Mouse (Mus musculus): Measurements from ENCODE around the gene Odf4. TPM values are rescaled to one million over a fixed set of nuclear protein-coding genes. Genes with fewer than 3 reads are reported as not detected.
"Not testable (repeated sequence)": the region's sequence is repeated elsewhere in the genome, so short reads cannot be mapped to it uniquely, and the experiment has no call there.

Odf4 gene
- polyA plus RNA-seq, 1 experiment from 2014 or later = not detected

GRCm38 (mm10) chr11:68966554-68966953 is 39.7 kb upstream of the Odf4 start:
- Histone ChIP-seq H3K9me3 (replicated peaks; ENCODE audit: control insufficient read depth, low read length) (no peaks in the 10 kb centered on the region), H3K36me3 (ENCODE audit: control insufficient read depth, insufficient read depth) (no peaks in the 10 kb centered on the region), H3K4me1 (ENCODE audit: control insufficient read depth, low read depth, low read length) (peaks cover 13% of the 10 kb centered on the region), H3K9ac (ENCODE audit: low read depth, low read length) (no peak overlapping the region), H3K27ac (ENCODE audit: low read length) (no peak overlapping the region), H3K27me3 (ENCODE audit: control insufficient read depth, insufficient read depth, low read depth, low read length) (no peaks in the 10 kb centered on the region), H3K4me3 (ENCODE audit: low read depth, low read length) (no peak overlapping the region), H3K4me2 (ENCODE audit: low read depth, low read length) (no peak overlapping the region)
- ATAC-seq (ENCODE audit: low read depth) = no peak
- 43% methylated on average over 1 of the region's 1 CpGs for WGBS (ENCODE audit: insufficient replicate concordance)

- Histone ChIP-seq H3K9ac (ENCODE audit: low read depth, low read length) (no peak overlapping the region), H3K27ac (ENCODE audit: low read length) (no peak overlapping the region), H3K27me3 (ENCODE audit: control insufficient read depth, insufficient read depth, low read depth, low read length) (no peaks in the 10 kb centered on the region), H3K4me1 (ENCODE audit: control insufficient read depth, low read depth, low read length) (peaks cover 13% of the 10 kb centered on the region), H3K9me3 (replicated peaks; ENCODE audit: control insufficient read depth, low read length) (no peaks in the 10 kb centered on the region), H3K36me3 (ENCODE audit: control insufficient read depth, insufficient read depth) (no peaks in the 10 kb centered on the region), H3K4me2 (ENCODE audit: low read depth, low read length) (no peak overlapping the region), H3K4me3 (ENCODE audit: low read depth, low read length) (no peak overlapping the region)
- no peak for ATAC-seq (ENCODE audit: low read depth)
- WGBS (ENCODE audit: insufficient replicate concordance) = 20% methylated on average over 3 of the region's 3 CpGs
Measured at GRCm38 (mm10) chr11:68965845-68966244, 39.0 kb upstream of the Odf4 start.

- Histone ChIP-seq H3K4me3 (ENCODE audit: low read depth, low read length) (no peak overlapping the region), H3K27ac (ENCODE audit: low read length) (no peak overlapping the region), H3K4me1 (ENCODE audit: control insufficient read depth, low read depth, low read length) (peaks cover 13% of the 10 kb centered on the region), H3K36me3 (ENCODE audit: control insufficient read depth, insufficient read depth) (no peaks in the 10 kb centered on the region), H3K9ac (ENCODE audit: low read depth, low read length) (no peak overlapping the region), H3K27me3 (ENCODE audit: control insufficient read depth, insufficient read depth, low read depth, low read length) (no peaks in the 10 kb centered on the region), H3K4me2 (ENCODE audit: low read depth, low read length) (no peak overlapping the region), H3K9me3 (replicated peaks; ENCODE audit: control insufficient read depth, low read length) (no peaks in the 10 kb centered on the region)
- ATAC-seq (ENCODE audit: low read depth) = no peak
Measured at GRCm38 (mm10) chr11:68965050-68965449, 38.2 kb upstream of the Odf4 start.

GRCm38 (mm10) chr11:68963405-68963804 is 36.5 kb upstream of the Odf4 start:
- no peaks in the 10 kb centered on the region for H3K9me3 ChIP-seq (replicated peaks; ENCODE audit: control insufficient read depth, low read length)
- no peak overlapping the region for H3K9ac ChIP-seq (ENCODE audit: low read depth, low read length)
- ATAC-seq (ENCODE audit: low read depth) = no peak
- no peak overlapping the region for H3K27ac ChIP-seq (ENCODE audit: low read length)
- no peaks in the 10 kb centered on the region for H3K36me3 ChIP-seq (ENCODE audit: control insufficient read depth, insufficient read depth)
- H3K27me3 ChIP-seq (ENCODE audit: control insufficient read depth, insufficient read depth, low read depth, low read length) = no peaks in the 10 kb centered on the region
- WGBS (ENCODE audit: insufficient replicate concordance) = 46% methylated on average over 2 of the region's 2 CpGs
- no peak overlapping the region for H3K4me3 ChIP-seq (ENCODE audit: low read depth, low read length)
- H3K4me1 ChIP-seq (ENCODE audit: control insufficient read depth, low read depth, low read length) = peaks cover 11% of the 10 kb centered on the region
- no peak overlapping the region for H3K4me2 ChIP-seq (ENCODE audit: low read depth, low read length)

GRCm38 (mm10) chr11:68962159-68962558 is 35.3 kb upstream of the Odf4 start:
- H3K27ac ChIP-seq (ENCODE audit: low read length); ATAC-seq (ENCODE audit: low read depth); H3K27me3 ChIP-seq (ENCODE audit: control insufficient read depth, insufficient read depth, low read depth, low read length); H3K9me3 ChIP-seq (replicated peaks; ENCODE audit: control insufficient read depth, low read length); H3K4me3 ChIP-seq (ENCODE audit: low read depth, low read length); H3K36me3 ChIP-seq (ENCODE audit: control insufficient read depth, insufficient read depth); H3K4me2 ChIP-seq (ENCODE audit: low read depth, low read length); H3K4me1 ChIP-seq (ENCODE audit: control insufficient read depth, low read depth, low read length); H3K9ac ChIP-seq (ENCODE audit: low read depth, low read length): not testable (repeated sequence)
- 35% methylated on average over 11 of the region's 11 CpGs for WGBS (ENCODE audit: insufficient replicate concordance)

GRCm38 (mm10) chr11:68961596-68961995 is 34.7 kb upstream of the Odf4 start:
- H3K4me1 ChIP-seq (ENCODE audit: control insufficient read depth, low read depth, low read length) = no peaks in the 10 kb centered on the region
- no peaks in the 10 kb centered on the region for H3K36me3 ChIP-seq (ENCODE audit: control insufficient read depth, insufficient read depth)
- H3K4me2 ChIP-seq (ENCODE audit: low read depth, low read length) = no peak overlapping the region
- H3K4me3 ChIP-seq (ENCODE audit: low read depth, low read length) = no peak overlapping the region
- H3K27ac ChIP-seq (ENCODE audit: low read length) = no peak overlapping the region
- peaks cover 4% of the 10 kb centered on the region for H3K27me3 ChIP-seq (ENCODE audit: control insufficient read depth, insufficient read depth, low read depth, low read length)
- no peak overlapping the region for H3K9ac ChIP-seq (ENCODE audit: low read depth, low read length)
- no peaks in the 10 kb centered on the region for H3K9me3 ChIP-seq (replicated peaks; ENCODE audit: control insufficient read depth, low read length)
- 63% methylated on average over 3 of the region's 3 CpGs for WGBS (ENCODE audit: insufficient replicate concordance)
- ATAC-seq (ENCODE audit: low read depth) = no peak

GRCm38 (mm10) chr11:68957971-68958370 is 31.1 kb upstream of the Odf4 start:
- Histone ChIP-seq H3K36me3 (ENCODE audit: control insufficient read depth, insufficient read depth) (no peaks in the 10 kb centered on the region), H3K9me3 (replicated peaks; ENCODE audit: control insufficient read depth, low read length) (no peaks in the 10 kb centered on the region), H3K4me2 (ENCODE audit: low read depth, low read length) (no peak overlapping the region), H3K9ac (ENCODE audit: low read depth, low read length) (no peak overlapping the region), H3K27me3 (ENCODE audit: control insufficient read depth, insufficient read depth, low read depth, low read length) (peaks cover 38% of the 10 kb centered on the region), H3K4me1 (ENCODE audit: control insufficient read depth, low read depth, low read length) (no peaks in the 10 kb centered on the region), H3K27ac (ENCODE audit: low read length) (no peak overlapping the region), H3K4me3 (ENCODE audit: low read depth, low read length) (no peak overlapping the region)
- 69% methylated on average over 1 of the region's 1 CpGs for WGBS (ENCODE audit: insufficient replicate concordance)
- ATAC-seq (ENCODE audit: low read depth) = no peak

- H3K4me1 ChIP-seq (ENCODE audit: control insufficient read depth, low read depth, low read length) = no peaks in the 10 kb centered on the region
- WGBS (ENCODE audit: insufficient replicate concordance) = 27% methylated on average over 8 of the region's 8 CpGs
- H3K9ac ChIP-seq (ENCODE audit: low read depth, low read length) = no peak within 1 kb of the TSS
- no peak within 1 kb of the TSS for H3K4me2 ChIP-seq (ENCODE audit: low read depth, low read length)
- H3K27me3 ChIP-seq (ENCODE audit: control insufficient read depth, insufficient read depth, low read depth, low read length) = peaks cover 39% of the 10 kb centered on the region
- no peaks in the 10 kb centered on the region for H3K36me3 ChIP-seq (ENCODE audit: control insufficient read depth, insufficient read depth)
- no peak for ATAC-seq (ENCODE audit: low read depth)
- no peaks in the 10 kb centered on the region for H3K9me3 ChIP-seq (replicated peaks; ENCODE audit: control insufficient read depth, low read length)
- H3K4me3 ChIP-seq (ENCODE audit: low read depth, low read length) = peak within 1 kb of the TSS; percentile 6; the same call in 1 of the 2 replicates
- H3K27ac ChIP-seq (ENCODE audit: low read length) = no peak within 1 kb of the TSS
Measured at GRCm38 (mm10) chr11:68957308-68957707, 30.4 kb upstream of the Odf4 start, which contains the start of gene Arhgef15. Gene Arhgef15, minus strand, starts transcription at chr11:68957480.

- Histone ChIP-seq H3K27ac (ENCODE audit: low read length) (no peak overlapping the region), H3K36me3 (ENCODE audit: control insufficient read depth, insufficient read depth) (no peaks in the 10 kb centered on the region), H3K27me3 (ENCODE audit: control insufficient read depth, insufficient read depth, low read depth, low read length) (peaks cover 39% of the 10 kb centered on the region), H3K4me3 (ENCODE audit: low read depth, low read length) (no peak overlapping the region), H3K9ac (ENCODE audit: low read depth, low read length) (no peak overlapping the region), H3K4me1 (ENCODE audit: control insufficient read depth, low read depth, low read length) (no peaks in the 10 kb centered on the region), H3K9me3 (replicated peaks; ENCODE audit: control insufficient read depth, low read length) (no peaks in the 10 kb centered on the region), H3K4me2 (ENCODE audit: low read depth, low read length) (no peak overlapping the region)
- ATAC-seq (ENCODE audit: low read depth) = no peak
- 29% methylated on average over 13 of the region's 13 CpGs for WGBS (ENCODE audit: insufficient replicate concordance)
Measured at GRCm38 (mm10) chr11:68956697-68957096, 29.8 kb upstream of the Odf4 start.
